Mouse (Mus musculus): ENCODE results near the gene Adk.

Adk gene

DNA sequence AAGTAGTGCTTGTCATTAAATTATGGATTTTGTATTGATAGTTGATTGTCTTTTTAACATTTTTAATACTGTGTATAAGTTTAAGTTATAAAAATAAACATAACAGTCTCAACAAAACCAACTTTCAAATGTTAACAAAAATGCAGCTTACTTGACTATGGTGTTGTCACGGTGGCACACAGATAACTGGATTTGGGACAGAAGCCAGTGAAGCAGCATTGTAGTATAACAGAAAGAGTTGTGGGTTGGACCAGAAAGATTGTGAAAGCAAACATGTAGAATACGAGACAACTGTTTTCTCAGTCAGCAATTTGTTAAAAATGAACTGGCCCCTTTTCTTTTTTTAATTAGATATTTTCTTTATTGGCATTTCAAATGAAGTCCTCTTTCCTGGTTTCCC lies 122.4 kb downstream of the Adk start:
- no peak for DNase-seq

- DNase-seq: no peak
These were observed 125.4 kb downstream of the Adk start for GRCm38 (mm10) chr14:21177781-21178180.

DNA sequence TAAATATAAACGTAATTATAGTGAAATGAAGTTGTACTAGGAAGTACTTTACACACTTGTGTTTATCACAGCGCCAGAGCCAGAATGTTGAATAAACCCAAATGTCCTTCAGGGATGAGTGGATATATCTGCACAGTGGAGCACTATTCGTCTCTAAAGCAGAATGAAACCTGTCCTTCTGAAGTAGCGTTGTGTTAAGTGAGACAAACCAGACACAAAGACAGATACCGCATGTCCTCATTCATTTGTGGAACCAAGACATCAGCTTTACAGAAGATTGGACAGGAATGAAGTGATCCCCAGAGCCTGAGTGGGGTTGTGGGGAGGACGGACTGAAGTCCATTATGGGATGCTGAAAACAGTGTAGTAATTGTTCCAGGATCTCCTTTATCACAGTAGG lies 126.0 kb downstream of the Adk start:
- no peak for DNase-seq

DNA sequence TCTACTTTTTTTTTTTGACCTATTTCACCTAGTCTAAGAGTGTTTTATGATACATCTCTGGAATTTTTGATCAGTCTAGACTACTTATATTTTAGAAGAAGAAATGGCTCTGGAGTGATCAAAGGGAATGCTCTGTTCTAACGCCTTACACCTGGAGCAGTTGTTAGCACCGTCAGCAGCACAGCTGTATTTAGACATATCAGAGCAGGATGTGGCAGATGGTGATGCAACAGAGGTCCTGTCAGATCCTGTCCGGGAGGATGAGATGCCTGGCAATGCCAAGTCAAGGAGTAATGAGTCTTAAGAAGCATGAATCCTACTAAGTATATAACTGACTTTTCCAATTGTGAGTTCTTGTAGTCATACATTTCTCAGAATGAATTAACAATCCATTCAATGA lies 128.7 kb downstream of the Adk start:
- DNase-seq: no peak

- DNase-seq: no peak
These were observed 139.6 kb downstream of the Adk start for GRCm38 (mm10) chr14:21191966-21192365.

DNA sequence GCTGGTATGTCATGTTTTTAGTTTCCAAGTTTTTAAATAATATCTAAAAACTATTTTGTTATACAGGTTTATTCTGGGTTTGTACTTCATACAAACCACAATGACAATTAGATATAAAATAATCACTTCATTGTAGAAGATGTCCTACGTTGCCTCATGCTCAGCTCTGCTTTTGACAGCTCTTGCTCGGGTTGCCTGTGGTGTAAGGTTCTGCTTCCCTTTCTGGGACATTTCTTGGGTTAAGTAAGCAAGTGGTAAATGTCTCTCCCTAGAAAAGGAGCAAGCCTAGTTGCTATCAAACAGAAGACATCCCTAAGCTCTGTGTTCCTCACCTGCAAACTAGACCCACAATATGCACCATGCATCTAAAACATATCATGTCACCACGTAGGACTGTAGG lies 140.4 kb downstream of the Adk start:
- no peak for DNase-seq

GRCm38 (mm10) chr14:21194336-21194735 lies 142.0 kb downstream of the Adk start:
- no peak for DNase-seq

- DNase-seq: no peak
These were observed 148.5 kb downstream of the Adk start for GRCm38 (mm10) chr14:21200850-21201249.

DNA sequence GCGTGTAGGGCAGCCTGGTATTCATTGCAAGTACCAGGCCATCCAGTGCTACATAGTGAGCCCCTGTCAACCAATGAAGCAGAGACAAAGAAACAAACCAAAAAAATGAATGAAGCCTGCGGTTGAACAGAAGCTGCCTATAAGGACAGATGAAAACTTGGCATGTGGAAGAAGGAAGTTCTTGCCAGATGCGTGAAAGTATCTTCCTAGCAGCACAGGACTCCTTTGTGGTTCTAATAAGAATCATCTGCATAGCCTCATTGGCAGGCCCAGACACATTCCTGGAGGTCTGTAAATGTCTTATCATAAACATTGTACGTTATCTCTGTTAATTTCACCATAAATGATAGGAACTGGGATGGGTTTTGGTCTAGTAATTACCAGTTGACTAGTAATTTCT lies 154.1 kb downstream of the Adk start:
- no peak for DNase-seq

DNA sequence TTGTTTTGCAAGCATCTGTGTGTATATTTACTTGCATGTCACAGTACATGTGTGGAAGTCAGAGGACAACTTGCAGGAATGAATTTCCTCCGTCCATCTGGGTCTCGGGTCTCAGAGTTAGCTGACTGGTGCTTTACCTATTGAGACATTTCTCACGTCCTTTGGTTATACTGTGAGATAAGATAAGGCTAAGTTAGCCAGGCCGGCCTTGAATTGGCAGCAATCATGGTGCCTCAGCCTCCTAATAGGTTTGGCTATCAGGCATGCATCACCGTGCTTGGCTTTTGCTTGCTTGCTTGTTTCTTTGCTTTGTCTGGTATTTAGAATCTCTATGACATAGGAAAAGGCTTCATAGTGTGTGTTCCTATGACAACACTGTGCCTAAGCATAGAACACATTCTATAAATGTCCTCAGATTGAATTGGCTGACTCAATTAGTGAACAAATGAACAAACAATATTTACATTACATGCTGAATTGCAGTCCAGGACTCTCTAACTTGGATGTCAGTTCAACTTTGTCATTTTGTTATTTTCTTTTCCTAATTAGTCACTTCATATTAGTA lies 169.3 kb downstream of the Adk start:
- DNase-seq: no peak

- DNase-seq: no peak
These were observed 169.8 kb downstream of the Adk start for GRCm38 (mm10) chr14:21222206-21222605.

DNA sequence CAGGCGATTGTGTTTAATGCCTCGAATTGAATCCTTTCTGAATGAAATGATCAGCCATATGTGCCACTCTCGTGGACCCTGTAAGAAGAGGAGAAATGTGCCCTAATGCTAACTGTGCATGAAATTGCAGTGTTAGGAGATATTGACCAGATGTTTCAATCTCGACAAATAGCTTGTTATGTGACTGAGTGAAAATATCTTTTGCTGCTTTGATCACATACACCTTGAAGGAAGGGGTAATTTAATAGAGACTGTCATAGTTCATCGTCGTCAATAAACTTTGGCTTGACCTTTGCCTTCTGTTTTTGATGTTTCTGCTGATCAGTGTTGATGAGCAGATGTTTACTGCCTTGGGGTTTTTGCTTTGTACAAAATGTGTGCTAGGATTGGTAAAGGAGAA lies 171.1 kb downstream of the Adk start:
- no peak for DNase-seq

- DNase-seq: no peak
These were observed 171.7 kb downstream of the Adk start for GRCm38 (mm10) chr14:21223971-21224635.

DNA sequence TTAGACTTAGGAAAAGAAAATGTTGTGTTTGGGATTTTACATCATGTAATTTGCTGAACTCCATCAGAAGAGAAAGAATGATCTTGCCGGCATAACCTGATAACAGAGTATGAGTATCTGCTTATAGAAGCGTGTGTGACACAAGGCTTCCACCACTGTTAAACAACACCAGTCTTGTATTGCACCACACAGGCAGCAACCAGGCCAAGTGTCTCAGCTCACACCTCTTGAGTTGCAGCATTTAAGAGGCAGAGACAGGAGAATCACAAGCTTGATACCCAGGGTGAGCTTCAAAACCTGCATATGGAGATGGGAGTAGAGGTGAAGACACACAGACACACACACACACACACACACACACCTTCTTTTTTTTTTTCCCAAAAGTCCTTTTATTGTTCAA lies 184.7 kb downstream of the Adk start:
- DNase-seq: no peak

DNA sequence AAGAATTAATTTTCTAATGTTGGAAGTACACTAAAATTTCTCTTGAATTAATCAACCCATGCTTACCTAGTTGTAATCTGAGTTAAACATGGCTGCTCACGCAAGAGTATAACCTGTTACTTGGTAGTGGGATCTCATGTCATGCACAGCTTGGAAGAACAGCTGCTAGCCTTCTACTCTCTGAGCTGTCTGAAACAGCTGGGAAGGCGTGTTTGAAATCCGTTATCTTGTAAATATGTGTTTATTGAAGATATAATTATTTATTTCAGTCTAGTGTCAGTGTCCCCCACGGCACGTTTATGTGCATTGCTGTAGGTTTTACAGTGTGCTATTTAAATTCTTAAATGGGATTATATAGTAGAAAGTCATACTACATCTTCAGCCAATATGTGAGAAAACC lies 188.7 kb downstream of the Adk start:
- no peak for DNase-seq

- no peak for DNase-seq
These were observed 199.0 kb downstream of the Adk start for GRCm38 (mm10) chr14:21251386-21251785.

- peak; percentile 23 for DNase-seq
These were observed 200.0 kb downstream of the Adk start for GRCm38 (mm10) chr14:21252326-21252886.

GRCm38 (mm10) chr14:21253321-21253992 lies 201.1 kb downstream of the Adk start:
- peak; percentile 13 for DNase-seq

GRCm38 (mm10) chr14:21253993-21254339 lies 201.6 kb downstream of the Adk start:
- no peak for DNase-seq

DNA sequence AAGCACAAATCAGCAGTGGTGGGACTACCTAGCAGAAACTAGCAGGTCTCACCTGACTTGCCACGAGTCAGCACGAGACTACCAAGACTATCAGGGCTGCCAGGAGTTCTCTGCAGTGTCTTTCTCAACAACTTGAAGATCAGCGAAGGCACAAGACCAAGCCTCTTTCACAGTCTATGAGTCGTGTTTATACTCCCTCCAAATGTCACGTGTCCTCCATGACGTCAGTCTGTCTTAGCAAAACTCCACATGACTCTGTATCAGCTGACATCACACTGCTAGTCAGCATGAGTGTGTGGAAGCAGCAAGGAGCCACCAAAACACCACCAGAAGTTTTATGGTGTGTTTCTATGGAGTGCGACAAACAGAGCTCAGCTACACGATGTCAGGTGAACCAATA lies 215.9 kb downstream of the Adk start:
- DNase-seq: no peak

DNA sequence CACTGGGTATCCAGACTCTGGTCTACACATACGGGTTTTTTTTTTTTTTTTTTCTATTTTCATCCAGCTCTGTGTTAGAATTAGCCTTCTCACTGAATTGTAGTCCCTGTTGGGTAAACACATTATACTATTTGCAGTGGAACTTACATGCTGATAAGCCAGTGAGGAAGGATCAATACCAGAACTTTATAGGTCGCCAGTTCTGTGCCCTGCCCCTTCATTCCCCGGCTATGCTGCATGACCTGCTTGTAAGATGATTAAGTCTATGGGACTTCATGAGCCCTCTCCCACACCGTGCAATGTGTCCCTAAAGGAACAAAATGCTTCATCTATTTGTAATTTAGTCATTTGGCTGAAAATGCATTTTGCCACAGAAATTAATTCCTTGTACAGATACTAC lies 219.1 kb downstream of the Adk start:
- no peak for DNase-seq

DNA sequence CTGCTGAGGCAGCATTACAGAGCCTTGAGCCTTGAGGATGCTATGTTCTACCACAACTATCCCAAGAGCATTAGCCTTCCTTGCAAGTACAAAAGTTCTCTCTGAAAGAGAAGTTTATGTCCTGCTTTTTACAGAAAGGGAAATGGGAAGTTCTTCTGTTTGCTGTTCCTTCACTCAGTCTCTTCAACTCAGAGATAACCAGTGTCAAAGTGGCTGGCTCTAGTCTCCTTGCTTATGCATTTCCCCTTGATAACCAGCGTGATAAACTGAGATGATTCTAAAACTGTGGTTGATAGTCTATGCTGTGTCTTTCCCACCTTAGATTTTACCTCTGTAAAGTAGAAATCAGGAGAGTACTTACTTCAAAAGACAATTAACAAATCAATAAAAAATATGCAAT lies 223.4 kb downstream of the Adk start:
- no peak for DNase-seq

DNA sequence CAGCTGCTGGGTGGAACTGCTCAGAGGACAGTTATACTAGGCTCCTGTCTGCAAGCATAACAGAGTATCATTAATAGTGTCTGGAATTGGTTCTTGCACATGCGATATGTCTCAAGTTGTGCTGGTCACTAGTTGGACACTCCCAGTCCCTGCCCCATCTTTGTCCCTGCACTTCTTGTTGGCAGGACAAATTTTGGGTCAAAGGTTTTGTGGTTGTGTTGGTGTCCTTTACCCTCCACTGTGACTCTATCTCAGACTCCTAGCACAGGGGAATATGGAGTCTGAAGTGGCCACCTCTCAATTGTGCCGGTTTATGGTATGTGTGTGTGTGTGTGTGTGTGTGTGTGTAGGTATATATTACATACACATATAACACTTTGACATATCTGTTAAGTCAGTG lies 225.9 kb downstream of the Adk start:
- DNase-seq: no peak

GRCm38 (mm10) chr14:21278907-21279535 lies 226.6 kb downstream of the Adk start:
- DNase-seq: no peak
